Mouse (Mus musculus) brain, embryonic 14.5 days (tissue): Measurements from ENCODE around the gene Tgfb3.

ENCODE experiments used
- CTCF ChIP-seq: fragments of 200-500 bp; IDR thresholded peaks from 2 replicates; pipeline ENCODE4 v1.5.1; 2012; ENCODE audit warnings: inconsistent platforms, mild to moderate bottlenecking, moderate library complexity, borderline replicate concordance; ENCODE audit not compliant: insufficient read depth, insufficient read length; ENCODE audit errors: extremely low read depth
- POLR2A ChIP-seq: fragments of 200-500 bp; IDR thresholded peaks from 2 replicates; pipeline ENCODE4 v1.6.1; 2012; ENCODE audit warnings: mild to moderate bottlenecking, inconsistent platforms, borderline replicate concordance; ENCODE audit not compliant: poor library complexity, insufficient read depth, insufficient read length, severe bottlenecking; ENCODE audit errors: extremely low read depth

- no peak for TF ChIP-seq CTCF
- TF ChIP-seq POLR2A, result no peak
Observed at GRCm38 (mm10) chr12:86086550-86086949, 7.7 kb upstream of the Tgfb3 start.
